Mouse (Mus musculus): ENCODE results near the gene Olfr33.
A peak's percentile ranks its signal among the peaks of the same experiment; 100 is the strongest.

GRCm38 (mm10) chr7:102665378-102665777 is 53.5 kb downstream of the Olfr33 start:
- peak; percentile 31; the same call in 1 of the 2 replicates for TF ChIP-seq CTCF (IDR thresholded peaks at IDR 0.05; ENCODE audit: low read depth)
- no peak for TF ChIP-seq EP300 (IDR thresholded peaks at IDR 0.05; ENCODE audit: low read depth)

Data from liver, embryonic 14.5 days (tissue).